Comparison of ENCODE assay signal across 18 mouse cellular contexts in the genomic region with DNA sequence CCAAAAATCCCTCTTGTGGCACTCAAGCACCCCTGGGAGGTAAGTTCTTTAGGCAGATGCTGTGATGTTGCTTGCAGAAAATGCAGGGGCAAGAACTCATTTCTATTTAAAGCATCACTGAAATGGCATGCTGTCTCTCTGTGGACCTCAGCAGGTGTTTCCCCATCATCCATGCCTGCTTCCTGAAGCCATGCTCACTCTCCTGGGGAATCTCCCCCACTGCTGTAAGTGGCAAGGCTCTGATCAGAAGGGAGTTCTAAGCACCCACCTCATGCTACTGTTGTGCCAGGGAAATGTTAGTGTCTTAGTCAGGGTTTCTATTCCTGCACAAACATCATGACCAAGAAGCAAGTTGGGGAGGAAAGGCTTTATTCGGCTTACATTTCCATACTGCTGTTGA.
"Had no signal": no experiment of that assay in that cellular context is flagged by ENCODE, and none has a peak within 500 bp of the region (broad histone marks: within the 10 kb centered on the region; RNA-seq: fewer than 3 reads in every experiment).

No protein-coding gene starts in this region.

- DNase-seq: lung, embryonic 14.5 days; lung, postnatal 10 days; lung, postnatal 4 days; midbrain, embryonic 14.5 days; retina, postnatal 1 day; right cerebral cortex, adult 18-20 months; right cerebral cortex, postnatal 25 days; right cerebral cortex, postnatal 4 days; spleen, adult 18-20 months; thymus, adult 18-20 months; thymus, postnatal 14 days; thymus, postnatal 36 days had no signal

- H3K4me3 ChIP-seq: midbrain, embryonic 10.5 days; midbrain, embryonic 12.5 days; myocyte; neural tube, embryonic 13.5 days; neural tube, embryonic 15.5 days had no signal

- ATAC-seq: midbrain, embryonic 16.5 days had no signal

- H3K9me3 ChIP-seq: midbrain, embryonic 10.5 days; neural tube, embryonic 13.5 days; neural tube, embryonic 15.5 days had no signal

- H3K27ac ChIP-seq: midbrain, embryonic 10.5 days; midbrain, embryonic 12.5 days; neural tube, embryonic 13.5 days; neural tube, embryonic 15.5 days had no signal

- H3K36me3 ChIP-seq: midbrain, embryonic 10.5 days; midbrain, embryonic 12.5 days had no signal

- H3K4me1 ChIP-seq: midbrain, embryonic 10.5 days; midbrain, embryonic 12.5 days; neural tube, embryonic 13.5 days; neural tube, embryonic 15.5 days had no signal

- H3K4me2 ChIP-seq: lung, embryonic 14.5 days; midbrain, embryonic 12.5 days; neural tube, embryonic 13.5 days; neural tube, embryonic 15.5 days had no signal

- H3K9ac ChIP-seq: lung, embryonic 14.5 days; midbrain, embryonic 12.5 days; neural tube, embryonic 13.5 days; neural tube, embryonic 15.5 days had no signal

- H3K27me3 ChIP-seq: midbrain, embryonic 12.5 days; neural tube, embryonic 13.5 days; neural tube, embryonic 15.5 days had no signal
